Mouse (Mus musculus) liver, postnatal 0 days (tissue): ENCODE data around the gene Ctnnal1.

Source experiments
- CTCF ChIP-seq: sonication (generic); IDR thresholded peaks from 2 replicates; pipeline ENCODE4 v1.5.1; 2016; ENCODE audit warnings: antibody characterized with exemption, low read depth
- EP300 ChIP-seq: IDR thresholded peaks from 2 replicates; pipeline ENCODE4 v1.6.1; 2016; ENCODE audit warnings: antibody characterized with exemption, low read depth, mild to moderate bottlenecking

DNA sequence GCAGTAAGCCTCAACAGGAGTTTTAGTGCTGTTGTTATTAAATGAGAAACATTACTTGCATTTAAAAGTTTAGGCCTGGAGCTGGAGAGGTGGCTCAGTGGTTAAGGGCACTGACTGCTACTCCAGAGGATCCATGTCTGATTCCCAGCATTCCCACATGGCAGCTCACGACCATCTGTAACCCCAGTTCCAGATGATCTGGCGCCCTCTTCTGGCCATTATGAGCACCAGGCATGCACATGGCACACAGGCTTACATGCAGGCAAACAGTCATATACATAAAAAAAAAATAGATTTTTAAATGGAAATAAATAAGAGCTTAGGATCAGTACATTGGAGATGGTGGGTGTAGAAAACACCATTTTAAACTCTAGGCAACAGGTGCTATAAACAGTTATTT, 21.0 kb downstream of the Ctnnal1 start:
- TF ChIP-seq CTCF: peak; percentile 42
- TF ChIP-seq EP300: no peak
